Mouse (Mus musculus): ENCODE data around the gene L1td1.
"Not testable (repeated sequence)": the region's sequence is repeated elsewhere in the genome, so short reads cannot be mapped to it uniquely, and the experiment has no call there.

The L1td1 gene

DNA sequence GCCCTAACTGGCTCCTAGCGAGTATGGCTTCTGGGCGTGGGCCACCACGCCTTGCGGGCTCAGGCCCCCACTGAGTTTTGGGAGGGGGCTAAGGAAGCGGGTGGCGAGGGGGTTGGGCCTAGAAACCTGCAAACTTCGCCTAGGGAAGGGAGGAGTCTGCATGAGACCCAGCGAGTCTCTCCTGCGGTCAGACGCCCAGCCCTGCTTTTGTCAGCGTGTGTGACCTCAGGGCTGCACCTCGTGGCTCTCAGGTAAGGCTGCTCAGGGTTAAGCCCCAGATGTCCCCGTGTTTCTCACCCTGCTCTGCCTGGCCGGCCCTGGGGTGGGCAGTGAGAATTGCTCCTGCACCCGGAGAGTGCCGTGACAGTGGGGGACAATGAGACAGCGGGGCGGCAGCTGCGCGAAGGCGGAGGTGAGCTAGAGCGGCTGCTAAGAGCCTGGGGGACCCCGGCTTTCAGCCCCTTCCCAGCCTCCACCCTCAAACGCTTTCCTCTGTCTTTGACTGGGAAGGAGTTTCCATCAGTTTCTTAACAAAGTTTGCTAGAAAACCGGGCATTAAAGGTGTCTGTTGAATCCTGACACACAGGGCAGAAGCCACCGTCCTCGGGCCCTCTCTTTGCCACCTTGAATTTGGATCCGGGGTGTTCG lies at the start of gene L1td1:
Gene L1td1, plus strand, starts transcription at position 145 of the 648 bp plus-strand sequence.
- DNase-seq (ENCODE audit: low spot score in 2 of 2) = no peak

DNA sequence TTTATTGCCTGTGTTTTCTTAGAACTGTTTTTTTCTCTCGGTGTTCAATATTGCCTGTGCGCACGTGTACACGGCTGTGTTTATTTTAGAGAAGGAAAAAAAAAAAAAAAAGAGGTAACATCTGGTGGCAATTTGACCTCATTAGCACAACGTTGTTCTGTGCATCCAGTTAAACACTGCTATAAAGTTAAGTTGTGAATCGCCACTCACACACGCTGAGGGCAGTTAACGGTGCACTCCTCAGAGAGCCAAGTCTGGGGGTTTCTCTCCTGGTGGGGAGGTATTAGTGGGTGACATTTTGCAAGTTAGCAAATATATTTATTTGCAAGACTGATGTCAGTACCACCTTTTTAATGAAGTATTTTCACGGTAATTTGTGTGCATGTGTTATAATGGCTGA lies 49.0 kb upstream of the L1td1 start:
- DNase-seq (ENCODE audit: low spot score in 2 of 2) = no peak

DNA sequence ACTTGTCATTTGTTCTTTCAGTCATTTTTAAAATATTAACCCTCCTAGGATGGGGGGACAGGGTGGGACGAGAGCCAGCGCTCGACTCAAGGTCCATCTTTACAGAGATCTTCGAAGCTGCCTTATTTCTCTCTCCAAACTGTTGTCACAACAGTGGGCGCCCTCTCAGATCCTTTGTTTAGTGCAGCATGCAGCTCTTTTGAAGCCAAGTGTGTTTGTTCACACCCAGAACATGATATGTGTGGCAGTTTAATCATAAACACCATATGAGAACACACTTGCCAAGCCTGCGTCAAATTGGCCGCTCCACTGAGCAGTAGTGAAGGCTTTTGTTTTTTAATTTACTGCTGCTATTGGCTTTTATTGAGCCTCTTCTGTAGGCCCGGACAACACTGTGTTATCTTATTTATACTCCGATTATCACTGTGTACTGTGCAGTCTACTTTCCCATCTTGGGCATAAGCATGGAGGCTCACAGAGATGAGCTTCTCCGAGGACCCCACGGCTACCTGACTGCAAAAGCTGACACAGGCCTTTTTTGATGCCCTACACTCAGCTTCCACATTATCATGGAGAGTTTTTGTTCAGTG lies 39.8 kb upstream of the L1td1 start:
- DNase-seq (ENCODE audit: low spot score in 2 of 2) = no peak

DNA sequence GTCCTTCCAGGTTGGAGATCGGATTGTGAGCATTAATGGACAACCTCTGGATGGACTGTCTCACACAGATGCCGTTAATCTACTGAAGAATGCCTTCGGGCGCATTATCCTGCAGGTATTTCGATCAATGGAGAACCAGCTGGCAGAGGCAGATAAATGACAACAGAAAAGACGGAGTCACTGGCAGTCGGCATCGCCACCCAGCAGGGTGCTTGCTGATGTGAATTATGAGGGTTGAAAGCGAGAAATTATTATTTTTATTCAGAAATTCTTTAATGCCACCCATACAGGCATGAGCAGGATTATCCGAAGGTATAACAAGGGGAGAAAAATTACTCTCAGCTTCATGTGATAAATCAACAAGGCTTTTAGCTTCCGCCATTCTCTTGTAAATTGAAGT lies 38.4 kb upstream of the L1td1 start:
- DNase-seq (ENCODE audit: low spot score in 2 of 2) = no peak

DNA sequence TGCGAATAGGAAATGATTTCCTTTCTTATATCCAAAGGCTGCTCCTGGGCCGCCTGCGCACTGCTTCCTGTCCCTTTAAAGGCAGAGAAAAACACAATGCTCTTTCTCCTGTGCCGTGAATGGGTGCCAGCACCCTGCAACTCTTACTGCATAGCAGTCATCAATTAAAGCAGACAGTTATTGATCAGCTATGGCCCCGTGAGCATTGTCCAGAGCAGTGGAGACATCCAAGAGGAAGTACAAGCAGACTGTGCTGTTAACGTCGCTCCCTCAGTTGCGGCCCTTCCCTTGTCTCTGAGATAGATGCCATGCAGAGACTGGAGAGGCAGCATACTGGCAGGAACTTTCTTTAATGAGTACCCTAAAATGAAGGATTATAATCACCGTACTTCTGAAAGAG lies 38.0 kb upstream of the L1td1 start:
- no peak for DNase-seq (ENCODE audit: low spot score in 2 of 2)

DNA sequence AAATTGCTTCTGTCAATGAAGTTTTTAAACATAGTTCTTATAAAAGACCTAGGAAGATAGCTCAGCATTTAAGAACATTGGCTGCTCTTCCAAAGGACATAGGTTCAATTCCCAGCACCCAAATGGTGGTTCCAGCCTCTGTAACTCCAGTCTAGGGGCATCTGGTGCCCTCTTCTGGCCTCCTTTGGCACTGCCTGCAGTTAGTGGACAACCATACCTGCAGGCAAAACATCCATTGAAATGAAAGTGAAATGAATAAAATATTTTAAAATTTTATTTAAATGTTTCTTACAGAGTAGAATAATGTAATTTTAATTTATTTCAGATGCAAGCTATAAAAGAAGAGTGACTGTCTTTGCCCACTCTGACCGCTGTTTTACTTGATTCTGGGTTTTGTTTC lies 36.5 kb upstream of the L1td1 start:
- no peak for DNase-seq (ENCODE audit: low spot score in 2 of 2)

DNA sequence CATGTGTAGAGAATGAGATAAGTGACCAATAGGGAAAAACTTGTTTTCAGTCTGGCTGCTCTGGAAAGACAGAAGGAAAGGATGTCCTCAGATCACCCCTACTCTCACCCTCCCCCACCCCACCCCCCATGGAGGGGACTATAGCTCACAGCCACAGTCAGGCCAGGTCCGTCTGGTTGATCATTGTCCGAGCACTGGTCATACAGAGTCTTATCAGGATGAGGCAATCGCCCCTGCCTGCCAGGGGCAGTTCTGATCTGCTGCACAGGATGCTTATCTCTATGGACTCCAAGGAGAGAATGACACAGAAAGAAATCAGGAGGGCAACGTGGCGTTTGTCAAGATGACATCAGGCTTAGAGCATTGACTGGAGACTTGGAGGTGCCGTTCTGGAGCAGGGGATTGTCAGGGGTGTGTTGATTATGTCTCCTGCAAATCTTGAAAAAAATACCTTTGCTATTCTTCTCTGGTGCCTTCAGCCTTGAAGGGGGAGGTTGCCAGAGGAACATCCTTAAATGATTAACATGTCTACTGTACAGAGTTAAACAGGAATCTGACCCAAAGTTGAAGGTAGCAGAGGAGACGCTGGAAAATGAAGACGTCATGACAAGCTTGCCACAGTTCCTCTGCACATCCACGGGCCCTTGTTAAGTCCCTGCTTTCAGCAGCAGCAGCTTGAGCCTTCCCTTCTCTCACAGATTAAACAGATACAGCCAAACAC lies 32.9 kb upstream of the L1td1 start:
- DNase-seq (ENCODE audit: low spot score in 2 of 2) = no peak

DNA sequence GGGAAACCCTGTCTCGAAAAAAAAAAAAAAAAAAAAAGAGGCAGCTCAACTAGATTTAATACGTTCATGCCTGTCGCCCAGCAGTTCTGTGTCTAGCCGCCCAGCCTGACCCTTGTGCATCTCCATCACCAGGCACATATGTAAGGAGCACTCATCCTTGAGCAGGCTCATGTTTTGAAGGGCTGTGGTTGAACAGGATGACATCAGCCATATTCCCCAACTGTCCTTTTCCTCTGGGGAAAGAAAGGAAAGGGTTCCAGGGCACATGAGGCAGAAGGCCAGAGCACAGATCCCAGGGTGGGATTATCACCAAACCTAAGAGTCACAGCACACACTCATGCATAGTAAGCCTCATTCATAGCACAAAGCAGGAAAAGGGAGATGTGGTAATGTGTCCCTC lies 28.6 kb upstream of the L1td1 start:
- DNase-seq (ENCODE audit: low spot score in 2 of 2) = no peak

DNA sequence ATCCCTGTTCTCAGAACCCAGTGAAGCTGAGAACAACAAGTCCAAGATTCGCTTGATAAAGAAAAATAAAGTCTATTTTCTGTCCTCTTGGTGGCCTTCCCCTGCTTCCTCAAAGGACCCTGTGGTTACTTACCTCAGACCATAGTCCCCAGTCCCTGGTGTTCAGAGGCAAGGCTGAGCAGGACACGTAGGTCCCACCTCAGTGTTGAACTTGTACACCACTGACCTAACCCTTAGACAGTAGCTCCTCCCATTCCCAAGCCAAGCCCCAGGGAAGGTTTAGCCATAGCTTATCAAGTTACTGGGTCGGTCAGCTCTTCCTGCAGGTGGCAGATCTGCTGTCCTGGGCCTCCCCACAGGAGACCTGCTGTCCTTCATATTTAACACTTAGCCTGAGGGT lies 27.6 kb upstream of the L1td1 start:
- no peak for DNase-seq (ENCODE audit: low spot score in 2 of 2)

DNA sequence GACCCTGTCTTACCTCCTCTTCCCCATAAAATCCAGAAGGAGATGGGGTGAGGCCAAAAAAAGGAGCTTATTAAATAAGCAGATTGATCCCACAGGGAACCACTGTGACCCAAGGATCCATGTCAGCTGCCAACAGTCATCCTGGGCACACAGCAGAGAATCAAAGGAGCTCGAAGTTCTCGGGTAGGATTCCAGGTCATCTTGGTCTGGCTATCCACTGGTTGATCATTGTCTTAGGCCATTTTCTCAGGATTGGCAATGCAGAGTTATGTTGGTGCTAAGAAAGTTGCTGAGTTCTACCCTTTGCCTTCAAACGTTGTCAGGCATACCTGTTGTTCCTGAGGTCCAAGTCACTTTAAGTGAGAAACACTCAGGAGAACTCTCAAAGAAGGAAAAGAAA lies 26.4 kb upstream of the L1td1 start:
- no peak for DNase-seq (ENCODE audit: low spot score in 2 of 2)

DNA sequence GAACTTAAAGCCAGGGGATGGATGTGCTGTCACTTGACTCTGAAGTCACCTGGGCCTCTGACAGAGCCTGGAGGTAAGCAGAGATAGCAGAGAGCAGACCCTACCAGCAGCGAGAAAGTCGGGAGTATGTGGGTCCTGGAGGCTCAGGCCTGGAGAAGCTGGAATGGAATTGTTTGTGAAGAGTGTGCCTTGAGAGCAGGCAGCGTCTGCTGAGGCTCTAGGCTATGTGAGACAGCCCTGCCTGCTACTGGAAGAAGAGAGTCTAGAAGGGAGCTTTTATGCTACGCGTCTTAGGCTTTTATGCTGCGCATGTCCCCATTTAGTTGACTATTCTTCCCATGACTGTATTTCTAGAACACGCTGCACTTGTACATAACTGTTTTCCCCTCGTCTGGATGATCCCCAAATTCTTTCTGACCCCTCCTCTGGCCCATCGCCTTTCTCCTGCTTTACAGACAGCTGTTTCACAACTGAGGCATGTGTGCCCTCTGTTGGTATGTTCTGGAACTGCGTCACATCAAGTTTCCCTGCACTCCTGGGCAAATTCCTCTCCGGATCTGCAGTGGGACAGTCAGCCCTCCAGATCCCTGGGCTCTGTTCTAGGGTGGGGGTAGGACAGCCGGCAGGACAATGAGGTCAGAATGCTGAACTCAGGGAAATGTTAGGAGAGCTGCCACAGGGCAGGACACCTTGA lies 24.2 kb upstream of the L1td1 start:
- DNase-seq (ENCODE audit: low spot score in 2 of 2) = no peak

DNA sequence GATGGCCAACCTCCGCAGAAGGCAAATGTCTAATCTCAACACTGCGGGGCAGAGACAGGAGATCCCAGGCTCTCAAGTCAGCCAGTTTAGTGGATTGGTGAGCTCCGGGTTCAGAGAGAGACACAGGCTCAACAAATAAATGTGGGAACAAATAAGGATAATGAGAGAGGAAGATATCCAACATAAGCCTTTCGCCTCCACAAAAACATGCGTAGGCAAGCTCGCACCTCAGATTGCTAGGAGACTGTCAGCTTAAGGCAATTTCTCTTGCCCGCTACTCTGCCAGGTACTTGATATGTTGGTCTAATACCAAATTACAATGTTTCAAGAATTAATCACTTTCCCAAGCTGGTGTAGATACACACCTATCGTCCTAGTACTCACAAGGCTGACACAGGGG lies 15.6 kb upstream of the L1td1 start:
- DNase-seq (ENCODE audit: low spot score in 2 of 2) = no peak

DNA sequence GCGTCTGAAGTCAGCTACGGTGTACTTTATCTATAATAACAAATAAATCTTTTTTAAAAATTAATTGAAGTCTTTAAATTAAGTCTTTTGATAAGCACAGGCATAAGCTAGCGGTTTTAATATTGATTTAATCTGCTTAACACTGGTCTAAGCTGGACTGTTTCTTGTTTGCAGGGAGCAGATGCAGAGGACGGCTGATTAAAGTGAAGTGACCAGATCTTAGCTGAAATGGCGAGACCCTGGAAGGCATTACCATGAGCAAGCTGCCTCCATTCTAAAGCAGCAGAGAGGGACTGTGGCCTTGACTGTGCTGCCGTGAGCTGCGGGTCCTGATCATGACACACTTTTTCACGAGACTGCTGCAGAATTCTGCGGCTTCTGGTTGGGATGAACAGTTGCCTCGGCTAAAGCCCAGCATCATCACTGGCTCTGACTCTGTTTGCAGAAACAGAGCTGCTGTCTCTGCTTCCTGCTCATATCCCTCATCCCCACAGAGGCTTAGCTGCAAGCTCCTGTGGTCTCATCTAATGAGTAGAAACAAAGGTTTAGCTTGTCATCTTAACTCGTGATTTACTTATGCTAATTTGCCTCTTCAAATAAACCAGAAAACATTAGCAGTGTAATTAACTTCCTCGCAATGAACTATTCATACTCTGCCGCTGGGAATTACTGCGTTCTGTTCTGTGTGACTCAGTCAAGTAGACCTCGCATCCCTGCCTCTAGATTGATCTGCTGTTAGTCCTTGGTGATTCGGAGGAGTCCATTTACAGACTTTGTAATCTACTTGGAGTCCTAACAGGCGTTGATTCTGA lies 8.6 kb upstream of the L1td1 start:
- DNase-seq (ENCODE audit: low spot score in 2 of 2) = no peak

DNA sequence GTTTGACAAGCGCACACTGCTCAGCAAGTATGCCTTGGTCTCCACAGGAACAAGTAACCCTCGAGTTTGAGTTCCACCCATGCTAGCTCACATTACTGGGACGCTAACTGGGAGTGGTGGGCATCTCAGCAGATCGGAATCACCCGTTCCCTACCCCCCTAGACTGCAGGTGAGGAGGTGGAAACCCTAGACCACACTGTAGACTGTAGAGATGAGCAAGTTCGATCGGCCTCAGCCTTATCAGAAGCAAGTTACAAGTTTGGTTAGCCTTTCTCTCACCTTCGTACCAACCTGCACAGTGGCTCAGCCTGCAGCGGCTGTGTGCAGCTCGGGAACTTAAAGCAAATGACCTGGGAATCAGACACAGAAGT lies 8.0 kb upstream of the L1td1 start:
- no peak for DNase-seq (ENCODE audit: low spot score in 2 of 2)

DNA sequence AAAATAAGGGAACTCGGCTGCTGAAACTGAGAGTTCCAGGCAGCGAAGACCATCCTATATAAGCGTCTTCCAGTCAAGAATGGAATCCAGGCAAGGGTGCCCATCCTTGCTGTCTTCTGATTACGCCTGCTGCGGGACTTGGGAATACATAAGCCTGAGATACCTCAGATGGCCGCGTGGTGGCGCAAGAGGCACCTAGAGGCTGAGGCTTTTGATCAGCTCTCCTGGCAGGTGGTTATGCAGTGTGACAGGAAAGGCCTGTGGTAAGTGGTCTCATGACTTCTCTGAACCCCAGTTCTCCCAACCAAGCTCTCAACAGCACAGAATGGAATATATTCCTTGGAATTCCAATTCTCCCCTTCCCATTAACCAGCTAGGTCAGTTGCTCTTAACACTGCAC lies 4.1 kb upstream of the L1td1 start:
- DNase-seq (ENCODE audit: low spot score in 2 of 2) = peak; percentile 5 to 7

DNA sequence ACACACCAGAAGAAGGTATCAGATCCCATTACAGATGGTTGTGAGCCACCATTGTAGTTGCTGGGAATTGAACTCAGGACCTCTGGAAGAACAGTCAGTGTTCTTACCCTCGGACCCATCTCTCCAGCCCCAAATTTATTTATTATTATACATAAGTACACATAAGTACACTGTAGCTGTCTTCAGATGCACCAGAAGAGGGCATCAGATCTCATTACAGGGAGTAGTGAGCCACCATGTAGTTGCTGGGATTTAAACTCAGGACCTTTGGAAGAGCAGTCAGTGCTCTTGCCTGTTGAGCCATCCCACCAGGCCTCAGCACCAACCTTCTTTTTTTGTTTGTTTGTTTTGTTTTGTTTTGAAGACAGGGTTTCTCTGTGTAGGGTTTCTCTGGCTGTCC lies 1.9 kb upstream of the L1td1 start:
- DNase-seq (ENCODE audit: low spot score in 2 of 2) = not testable (repeated sequence)

DNA sequence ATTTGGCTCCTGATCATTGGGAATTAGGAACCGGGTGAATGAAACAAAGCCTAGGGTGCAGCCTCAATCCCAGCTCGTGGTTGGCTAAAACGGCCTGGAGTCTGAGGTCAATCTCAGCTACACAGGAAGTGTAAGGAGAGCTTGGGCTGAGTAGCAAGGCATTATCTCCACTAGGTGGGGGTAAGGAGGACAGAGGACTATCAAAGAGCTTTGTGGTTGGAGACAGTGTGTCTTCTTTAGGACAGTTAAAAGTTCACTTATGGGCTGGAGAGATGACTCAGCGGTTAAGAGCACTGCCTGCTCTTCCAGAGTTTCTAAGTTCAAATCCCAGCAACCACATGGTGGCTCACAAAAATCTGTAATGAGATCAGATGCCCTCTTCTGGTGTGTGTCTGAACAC lies 1.1 kb upstream of the L1td1 start:
- no peak for DNase-seq (ENCODE audit: low spot score in 2 of 2)

DNA sequence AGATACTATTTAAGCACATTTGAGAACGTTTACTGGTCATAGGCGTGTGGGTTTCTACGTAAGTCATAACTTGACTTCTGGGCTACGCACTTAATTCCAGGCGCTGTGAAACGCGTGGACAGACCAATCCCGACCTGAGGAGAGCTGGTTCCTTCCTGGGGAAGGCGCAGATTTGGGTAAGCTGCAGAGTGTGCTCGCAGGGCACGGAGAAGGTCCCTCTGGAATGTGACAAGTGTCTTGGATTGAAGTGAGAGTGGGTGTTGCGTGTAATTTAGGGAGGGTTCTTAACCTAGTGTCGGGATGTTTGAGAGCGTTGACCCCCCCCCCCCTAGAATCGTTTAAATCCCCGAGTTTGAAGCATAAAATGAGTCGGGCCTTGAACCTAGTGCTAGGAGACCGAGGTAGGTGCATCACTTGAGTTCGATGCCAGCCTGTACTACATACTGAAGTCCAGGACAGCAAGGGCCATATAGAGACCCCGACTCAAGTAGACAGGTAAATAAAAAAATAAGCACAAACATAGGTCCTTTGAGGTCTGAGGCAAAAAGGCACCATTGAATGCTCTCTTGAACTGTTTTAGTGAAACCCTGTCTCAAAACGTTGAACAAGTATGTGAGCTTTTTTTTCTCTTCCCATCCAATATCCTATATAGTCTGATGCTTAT lies 893 bp downstream of the L1td1 start:
- no peak for DNase-seq (ENCODE audit: low spot score in 2 of 2)

DNA sequence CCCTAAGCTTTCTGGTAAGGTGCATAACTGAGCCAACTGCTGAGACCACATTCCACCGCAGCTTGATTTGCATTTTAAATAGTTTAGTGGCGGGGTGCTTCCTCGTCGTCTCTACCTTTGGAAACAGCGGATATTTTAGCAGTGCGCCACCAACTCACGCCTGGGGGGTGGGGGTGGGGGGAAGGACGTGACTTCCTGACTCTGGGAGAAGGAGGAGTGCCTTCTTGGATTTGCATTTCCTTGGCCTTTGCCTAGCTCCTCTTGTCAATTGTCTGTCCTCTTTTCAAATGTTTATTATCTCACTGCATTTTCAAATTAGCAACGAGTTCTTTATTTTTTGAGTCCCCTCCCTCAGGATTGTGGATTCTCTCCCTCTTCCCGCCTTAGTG lies 1.4 kb downstream of the L1td1 start:
- DNase-seq (ENCODE audit: low spot score in 2 of 2) = no peak

DNA sequence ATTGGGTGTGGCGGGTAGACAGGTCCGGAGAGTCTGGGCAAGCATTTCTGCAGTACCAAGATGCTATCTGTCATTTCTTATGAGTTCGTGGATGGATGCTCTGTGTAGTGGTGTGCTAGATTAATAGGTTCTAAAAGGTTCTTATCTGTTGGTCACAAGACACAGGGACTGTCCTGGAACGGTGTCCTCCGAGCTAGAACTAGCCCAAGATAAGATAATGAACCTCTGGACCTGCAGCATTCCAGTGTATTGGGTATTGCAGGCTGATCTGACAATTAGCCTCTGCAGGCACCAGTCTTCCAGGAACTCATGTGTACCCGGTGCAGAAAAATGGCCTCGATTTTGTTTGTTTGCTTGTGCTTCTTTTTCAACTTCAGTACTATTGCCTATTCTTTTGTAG lies 2.2 kb downstream of the L1td1 start:
- DNase-seq (ENCODE audit: low spot score in 2 of 2) = no peak

DNA sequence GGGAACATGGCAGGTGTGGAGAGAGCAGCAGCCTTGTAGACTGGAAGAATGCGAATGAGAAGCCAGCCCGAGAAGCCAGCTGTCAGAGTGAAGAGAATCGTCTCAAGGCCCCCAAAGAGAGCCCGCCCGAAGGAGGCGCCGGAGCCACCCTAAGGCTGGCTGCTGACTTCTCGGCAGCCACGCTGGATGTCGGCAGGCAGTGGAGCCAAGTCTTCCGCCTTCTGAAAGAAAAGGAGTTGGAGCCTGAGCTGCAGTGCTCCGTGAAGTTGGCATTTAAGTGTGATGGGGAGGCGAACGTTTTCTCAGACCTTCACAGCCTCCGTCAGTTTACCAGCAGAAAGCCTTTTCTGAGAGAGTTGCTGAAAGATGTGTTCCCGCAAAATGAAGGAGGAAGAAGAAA lies 7.1 kb downstream of the L1td1 start:
- no peak for DNase-seq (ENCODE audit: low spot score in 2 of 2)

DNA sequence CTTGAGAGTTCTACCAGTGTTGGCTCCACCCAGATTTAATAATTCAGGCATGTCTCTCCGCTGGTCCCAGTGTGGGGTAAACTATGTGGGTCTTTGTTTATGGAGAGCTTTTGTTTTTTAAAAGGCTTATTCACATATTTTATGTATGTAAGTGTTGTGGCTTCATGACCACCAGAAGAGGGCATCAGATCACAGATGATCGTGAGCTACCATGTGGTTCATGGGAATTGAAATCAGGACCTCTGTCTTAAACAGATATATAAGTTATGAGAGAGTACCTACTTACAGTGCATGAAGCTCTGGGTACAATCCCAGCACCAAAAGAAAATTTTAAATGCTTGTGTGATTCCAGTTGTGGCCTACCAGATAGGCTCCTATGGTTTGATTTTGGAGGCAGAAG lies 13.2 kb downstream of the L1td1 start:
- DNase-seq (ENCODE audit: low spot score in 2 of 2) = no peak

Data from spleen, postnatal 36 days (tissue).